Mouse (Mus musculus) stomach, postnatal 0 days (tissue): ENCODE measurements around the gene Rufy4. TPM values are rescaled to one million over a fixed set of nuclear protein-coding genes. Genes with fewer than 3 reads are reported as not detected.

Source experiments
- ATAC-seq: fragments of 200-750 bp; cut with Nextera tagmentation; 2 replicates; pipeline ENCODE4 v1.8.0; 2017; ENCODE audit not compliant: low FRiP score, low TSS enrichment
- DNase-seq: peaks from one replicate; pipeline ENCODE4 v3.0.0-alpha.2; 2016; ENCODE audit warnings: low spot score
- H3K27ac ChIP-seq: fragments of 300-500 bp; sonication (generic); replicated peaks from 2 replicates; pipeline ENCODE4 v1.5.1; 2014; ENCODE audit warnings: mild to moderate bottlenecking, control low read depth
- H3K27me3 ChIP-seq: fragments of 300-500 bp; sonication (generic); 2 replicates; pipeline ENCODE4 v1.6.1; 2014; ENCODE audit warnings: low read length; ENCODE audit not compliant: control insufficient read depth, insufficient read depth
- H3K36me3 ChIP-seq: fragments of 300-500 bp; sonication (generic); 2 replicates; pipeline ENCODE4 v1.6.1; 2014; ENCODE audit warnings: low read length, mixed read lengths; ENCODE audit not compliant: control insufficient read depth, insufficient read depth
- H3K4me1 ChIP-seq: fragments of 300-500 bp; sonication (generic); replicated peaks from 2 replicates; pipeline ENCODE4 v1.6.1; 2014; ENCODE audit warnings: antibody characterized with exemption; ENCODE audit not compliant: control insufficient read depth, insufficient read depth
- H3K4me2 ChIP-seq: fragments of 300-500 bp; sonication (generic); replicated peaks from 2 replicates; pipeline ENCODE4 v1.6.1; 2014; ENCODE audit warnings: low read depth, mild to moderate bottlenecking, control low read depth, moderate library complexity
- H3K4me3 ChIP-seq: fragments of 300-500 bp; sonication (generic); 2 replicates; pipeline ENCODE4 v1.5.1; 2014; ENCODE audit warnings: low read depth, low read length, control low read depth
- H3K9ac ChIP-seq: fragments of 300-500 bp; sonication (generic); 2 replicates; pipeline ENCODE4 v1.6.1; 2014; ENCODE audit warnings: mild to moderate bottlenecking, low read length, control low read depth, mixed read lengths
- H3K9me3 ChIP-seq: fragments of 300-500 bp; sonication (generic); 2 replicates; pipeline ENCODE4 v1.6.1; 2016; ENCODE audit warnings: low read length; ENCODE audit not compliant: control insufficient read depth
- CTCF ChIP-seq: IDR thresholded peaks from 2 replicates; pipeline ENCODE4 v1.5.1; 2016; ENCODE audit warnings: antibody characterized with exemption, low read depth, mild to moderate bottlenecking, moderate library complexity
- EP300 ChIP-seq: optimal IDR thresholded peaks from 2 replicates; pipeline ENCODE3; 2016; ENCODE audit warnings: antibody characterized with exemption
- WGBS: fragments of 180-500 bp; shearing (Covaris S2); extraction: QIAGEN DNeasy Blood & Tissue Kit; methylation state at CpG from one replicate; pipeline ENCODE4 v1.1.7; 2014; 5-methylcytosine and 5-hydroxymethylcytosine counted together
- polyA plus RNA-seq: library from polyadenylated mRNA; unstranded; fragments of >200 nt; fragmentation: Nextera tagmentation; extraction: Ambion mirVana; gene quantifications from 2 replicates; pipeline ENCODE4 v1.2.1, GENCODE M21; 2015

Rufy4 gene
- polyA plus RNA-seq, 1 experiment from 2014 or later = 0.19 TPM

GRCm38 (mm10) chr1:74119115-74119514 lies 6.2 kb upstream of the Rufy4 start:
- Histone ChIP-seq H3K27me3 (no peaks in the 10 kb centered on the region), H3K4me3 (no peak overlapping the region), H3K27ac (no peak overlapping the region), H3K9me3 (no peaks in the 10 kb centered on the region), H3K4me2 (no peak overlapping the region), H3K9ac (no peak overlapping the region), H3K4me1 (0 out of 2 replicates have a peak, but pooled peaks cover 2% of the 10 kb centered on the region), H3K36me3 (no peaks in the 10 kb centered on the region)
- no peak for ATAC-seq
- TF ChIP-seq CTCF (no peak), EP300 (no peak)
- no peak for DNase-seq
- 80% methylated on average over 1 of the region's 1 CpGs for WGBS

GRCm38 (mm10) chr1:74121138-74121537 lies 4.2 kb upstream of the Rufy4 start:
- H3K27ac ChIP-seq = no peak overlapping the region
- TF ChIP-seq CTCF (no peak), EP300 (no peak)
- no peak overlapping the region for H3K4me3 ChIP-seq
- no peak overlapping the region for H3K9ac ChIP-seq
- WGBS = 73% methylated on average over 7 of the region's 7 CpGs
- H3K27me3 ChIP-seq = no peaks in the 10 kb centered on the region
- H3K4me2 ChIP-seq = no peak overlapping the region
- H3K36me3 ChIP-seq = no peaks in the 10 kb centered on the region
- peaks cover 5% of the 10 kb centered on the region; the same call in 1 of the 2 replicates for H3K4me1 ChIP-seq
- DNase-seq (no peak), ATAC-seq (no peak)
- H3K9me3 ChIP-seq = no peaks in the 10 kb centered on the region

- Histone ChIP-seq H3K9me3 (no peaks in the 10 kb centered on the region), H3K27me3 (no peaks in the 10 kb centered on the region), H3K36me3 (no peaks in the 10 kb centered on the region), H3K4me3 (no peak overlapping the region), H3K4me1 (peaks cover 5% of the 10 kb centered on the region; the same call in 1 of the 2 replicates), H3K4me2 (no peak overlapping the region), H3K27ac (no peak overlapping the region), H3K9ac (no peak overlapping the region)
- peak; percentile 80 for DNase-seq
- ATAC-seq = peak; percentile 59
- 45% methylated on average over 9 of the region's 9 CpGs for WGBS
- TF ChIP-seq EP300 (no peak), CTCF (no peak)
Observed at GRCm38 (mm10) chr1:74121821-74122576, 3.3 kb upstream of the Rufy4 start.

GRCm38 (mm10) chr1:74123215-74123614 lies 2.1 kb upstream of the Rufy4 start:
- Histone ChIP-seq H3K4me2 (no peak overlapping the region), H3K27ac (no peak overlapping the region), H3K4me3 (no peak overlapping the region), H3K27me3 (no peaks in the 10 kb centered on the region), H3K36me3 (no peaks in the 10 kb centered on the region), H3K9me3 (no peaks in the 10 kb centered on the region), H3K9ac (no peak overlapping the region), H3K4me1 (peaks cover 5% of the 10 kb centered on the region; the same call in 1 of the 2 replicates)
- ATAC-seq (no peak; the same call in 1 of the 2 replicates), DNase-seq (no peak)
- peak; percentile 34 for TF ChIP-seq CTCF
- no peak for TF ChIP-seq EP300
- WGBS = 72% methylated on average over 8 of the region's 8 CpGs

- DNase-seq = peak; percentile 67
- Histone ChIP-seq H3K27ac (no peak within 1 kb of the TSS), H3K4me3 (peak within 1 kb of the TSS; percentile 52), H3K9ac (peak within 1 kb of the TSS; percentile 62), H3K9me3 (no peaks in the 10 kb centered on the region), H3K27me3 (no peaks in the 10 kb centered on the region), H3K4me2 (peak within 1 kb of the TSS; percentile 96), H3K4me1 (peaks cover 5% of the 10 kb centered on the region; the same call in 1 of the 2 replicates), H3K36me3 (no peaks in the 10 kb centered on the region)
- 1% methylated on average over 82 of the region's 84 CpGs for WGBS
- no peak for TF ChIP-seq EP300
- ATAC-seq = peak; percentile 41; the same call in 1 of the 2 replicates
Observed at GRCm38 (mm10) chr1:74124021-74124981, 1.0 kb upstream of the Rufy4 start, which contains the start of gene Tns1. TSS of gene Tns1 (minus strand) at chr1:74124449.
